Mouse (Mus musculus): ENCODE data around the gene Cdpf1. TPM values are rescaled to one million over a fixed set of nuclear protein-coding genes. Genes with fewer than 3 reads are reported as not detected.

Gene Cdpf1
- polyA plus RNA-seq, 1 experiment from 2014 or later, result 37.4 TPM

GRCm38 (mm10) chr15:85810462-85810805, 1.1 kb downstream of the Cdpf1 start:
- no peaks in the 10 kb centered on the region for H3K36me3 ChIP-seq (ENCODE audit: insufficient read depth, low read length)
- no peak overlapping the region for H3K27ac ChIP-seq (ENCODE audit: low read length)
- H3K27me3 ChIP-seq (ENCODE audit: insufficient read depth, low read length), result no peaks in the 10 kb centered on the region
- H3K9me3 ChIP-seq (ENCODE audit: low read length), result no peaks in the 10 kb centered on the region
- H3K4me3 ChIP-seq (ENCODE audit: low read length), result peak overlapping the region; percentile 66
- ATAC-seq (ENCODE audit: low FRiP score, low TSS enrichment), result no peak
- peak overlapping the region; percentile 87 for H3K9ac ChIP-seq (replicated peaks; ENCODE audit: low read length)
- WGBS, result 69% methylated on average over 5 of the region's 5 CpGs
- H3K4me1 ChIP-seq (ENCODE audit: insufficient read depth, low read length), result peaks cover 14% of the 10 kb centered on the region
- H3K4me2 ChIP-seq (replicated peaks; ENCODE audit: low read depth, low read length), result peak overlapping the region; percentile 97

- Histone ChIP-seq H3K27me3 (ENCODE audit: insufficient read depth, low read length) (no peaks in the 10 kb centered on the region), H3K27ac (ENCODE audit: low read length) (no peak overlapping the region), H3K4me1 (ENCODE audit: insufficient read depth, low read length) (peaks cover 14% of the 10 kb centered on the region), H3K4me3 (ENCODE audit: low read length) (no peak overlapping the region), H3K9ac (replicated peaks; ENCODE audit: low read length) (no peak overlapping the region), H3K36me3 (ENCODE audit: insufficient read depth, low read length) (no peaks in the 10 kb centered on the region), H3K9me3 (ENCODE audit: low read length) (no peaks in the 10 kb centered on the region), H3K4me2 (replicated peaks; ENCODE audit: low read depth, low read length) (no peak overlapping the region)
- ATAC-seq (ENCODE audit: low FRiP score, low TSS enrichment), result no peak
- 88% methylated on average over 12 of the region's 12 CpGs for WGBS
Measured at GRCm38 (mm10) chr15:85809091-85809490, 2.4 kb downstream of the Cdpf1 start.

GRCm38 (mm10) chr15:85808434-85808833, 3.1 kb downstream of the Cdpf1 start:
- no peak for ATAC-seq (ENCODE audit: low FRiP score, low TSS enrichment)
- H3K4me3 ChIP-seq (ENCODE audit: low read length), result no peak overlapping the region

GRCm38 (mm10) chr15:85808031-85808430, 3.5 kb downstream of the Cdpf1 start:
- 79% methylated on average over 6 of the region's 6 CpGs for WGBS

More at GRCm38 (mm10) chr15:85808434-85808833, 3.1 kb downstream of the Cdpf1 start:
- H3K9me3 ChIP-seq (ENCODE audit: low read length), result no peaks in the 10 kb centered on the region
- H3K36me3 ChIP-seq (ENCODE audit: insufficient read depth, low read length), result no peaks in the 10 kb centered on the region
- H3K27me3 ChIP-seq (ENCODE audit: insufficient read depth, low read length), result no peaks in the 10 kb centered on the region
- H3K27ac ChIP-seq (ENCODE audit: low read length), result no peak overlapping the region
- 59% methylated on average over 8 of the region's 8 CpGs for WGBS
- H3K9ac ChIP-seq (replicated peaks; ENCODE audit: low read length), result no peak overlapping the region
- peaks cover 14% of the 10 kb centered on the region for H3K4me1 ChIP-seq (ENCODE audit: insufficient read depth, low read length)
- no peak overlapping the region for H3K4me2 ChIP-seq (replicated peaks; ENCODE audit: low read depth, low read length)

GRCm38 (mm10) chr15:85807404-85807803, 4.1 kb downstream of the Cdpf1 start:
- Histone ChIP-seq H3K4me3 (ENCODE audit: low read length) (no peak overlapping the region), H3K36me3 (ENCODE audit: insufficient read depth, low read length) (no peaks in the 10 kb centered on the region), H3K9me3 (ENCODE audit: low read length) (no peaks in the 10 kb centered on the region), H3K4me2 (replicated peaks; ENCODE audit: low read depth, low read length) (no peak overlapping the region), H3K9ac (replicated peaks; ENCODE audit: low read length) (no peak overlapping the region), H3K27me3 (ENCODE audit: insufficient read depth, low read length) (no peaks in the 10 kb centered on the region), H3K27ac (ENCODE audit: low read length) (no peak overlapping the region), H3K4me1 (ENCODE audit: insufficient read depth, low read length) (peaks cover 14% of the 10 kb centered on the region)
- ATAC-seq (ENCODE audit: low FRiP score, low TSS enrichment), result no peak
- 85% methylated on average over 4 of the region's 4 CpGs for WGBS

More at GRCm38 (mm10) chr15:85808031-85808430, 3.5 kb downstream of the Cdpf1 start:
- Histone ChIP-seq H3K9ac (replicated peaks; ENCODE audit: low read length) (no peak overlapping the region), H3K4me1 (ENCODE audit: insufficient read depth, low read length) (peaks cover 14% of the 10 kb centered on the region), H3K4me3 (ENCODE audit: low read length) (no peak overlapping the region), H3K9me3 (ENCODE audit: low read length) (no peaks in the 10 kb centered on the region), H3K27me3 (ENCODE audit: insufficient read depth, low read length) (no peaks in the 10 kb centered on the region), H3K27ac (ENCODE audit: low read length) (no peak overlapping the region), H3K36me3 (ENCODE audit: insufficient read depth, low read length) (no peaks in the 10 kb centered on the region), H3K4me2 (replicated peaks; ENCODE audit: low read depth, low read length) (no peak overlapping the region)
- no peak for ATAC-seq (ENCODE audit: low FRiP score, low TSS enrichment)

- Histone ChIP-seq H3K27ac (ENCODE audit: low read length) (no peak overlapping the region), H3K9me3 (ENCODE audit: low read length) (no peaks in the 10 kb centered on the region), H3K36me3 (ENCODE audit: insufficient read depth, low read length) (no peaks in the 10 kb centered on the region), H3K4me3 (ENCODE audit: low read length) (no peak overlapping the region), H3K9ac (replicated peaks; ENCODE audit: low read length) (no peak overlapping the region), H3K4me2 (replicated peaks; ENCODE audit: low read depth, low read length) (no peak overlapping the region), H3K27me3 (ENCODE audit: insufficient read depth, low read length) (no peaks in the 10 kb centered on the region), H3K4me1 (ENCODE audit: insufficient read depth, low read length) (peaks cover 11% of the 10 kb centered on the region)
- ATAC-seq (ENCODE audit: low FRiP score, low TSS enrichment), result no peak
- WGBS, result 61% methylated on average over 4 of the region's 4 CpGs
Measured at GRCm38 (mm10) chr15:85806886-85807285, 4.6 kb downstream of the Cdpf1 start.

GRCm38 (mm10) chr15:85802931-85803330, 8.6 kb downstream of the Cdpf1 start:
- Histone ChIP-seq H3K4me3 (ENCODE audit: low read length) (no peak overlapping the region), H3K27ac (ENCODE audit: low read length) (no peak overlapping the region), H3K36me3 (ENCODE audit: insufficient read depth, low read length) (no peaks in the 10 kb centered on the region), H3K9ac (replicated peaks; ENCODE audit: low read length) (no peak overlapping the region), H3K4me2 (replicated peaks; ENCODE audit: low read depth, low read length) (no peak overlapping the region), H3K27me3 (ENCODE audit: insufficient read depth, low read length) (no peaks in the 10 kb centered on the region), H3K9me3 (ENCODE audit: low read length) (no peaks in the 10 kb centered on the region), H3K4me1 (ENCODE audit: insufficient read depth, low read length) (no peaks in the 10 kb centered on the region)
- 89% methylated on average over 2 of the region's 2 CpGs for WGBS
- no peak for ATAC-seq (ENCODE audit: low FRiP score, low TSS enrichment)

- H3K4me3 ChIP-seq (ENCODE audit: low read length), result no peak overlapping the region
- no peaks in the 10 kb centered on the region for H3K36me3 ChIP-seq (ENCODE audit: insufficient read depth, low read length)
- no peaks in the 10 kb centered on the region for H3K9me3 ChIP-seq (ENCODE audit: low read length)
- WGBS, result 94% methylated on average over 8 of the region's 8 CpGs
- H3K4me1 ChIP-seq (ENCODE audit: insufficient read depth, low read length), result no peaks in the 10 kb centered on the region
- no peak overlapping the region for H3K4me2 ChIP-seq (replicated peaks; ENCODE audit: low read depth, low read length)
- ATAC-seq (ENCODE audit: low FRiP score, low TSS enrichment), result no peak
- no peak overlapping the region for H3K27ac ChIP-seq (ENCODE audit: low read length)
- H3K27me3 ChIP-seq (ENCODE audit: insufficient read depth, low read length), result no peaks in the 10 kb centered on the region
- H3K9ac ChIP-seq (replicated peaks; ENCODE audit: low read length), result no peak overlapping the region
Measured at GRCm38 (mm10) chr15:85798676-85799075, 12.8 kb downstream of the Cdpf1 start.

- Histone ChIP-seq H3K27me3 (ENCODE audit: insufficient read depth, low read length) (no peaks in the 10 kb centered on the region), H3K4me2 (replicated peaks; ENCODE audit: low read depth, low read length) (no peak overlapping the region), H3K4me3 (ENCODE audit: low read length) (no peak overlapping the region), H3K4me1 (ENCODE audit: insufficient read depth, low read length) (no peaks in the 10 kb centered on the region), H3K9me3 (ENCODE audit: low read length) (no peaks in the 10 kb centered on the region), H3K9ac (replicated peaks; ENCODE audit: low read length) (no peak overlapping the region), H3K36me3 (ENCODE audit: insufficient read depth, low read length) (no peaks in the 10 kb centered on the region), H3K27ac (ENCODE audit: low read length) (no peak overlapping the region)
- ATAC-seq (ENCODE audit: low FRiP score, low TSS enrichment), result no peak
- WGBS, result 76% methylated on average over 6 of the region's 6 CpGs
Measured at GRCm38 (mm10) chr15:85795516-85795915, 16.0 kb downstream of the Cdpf1 start.

GRCm38 (mm10) chr15:85792819-85793218, 18.7 kb downstream of the Cdpf1 start:
- Histone ChIP-seq H3K4me1 (ENCODE audit: insufficient read depth, low read length) (peaks cover 4% of the 10 kb centered on the region), H3K4me2 (replicated peaks; ENCODE audit: low read depth, low read length) (no peak overlapping the region), H3K9ac (replicated peaks; ENCODE audit: low read length) (no peak overlapping the region), H3K9me3 (ENCODE audit: low read length) (no peaks in the 10 kb centered on the region), H3K4me3 (ENCODE audit: low read length) (no peak overlapping the region), H3K27me3 (ENCODE audit: insufficient read depth, low read length) (no peaks in the 10 kb centered on the region), H3K36me3 (ENCODE audit: insufficient read depth, low read length) (no peaks in the 10 kb centered on the region), H3K27ac (ENCODE audit: low read length) (no peak overlapping the region)
- no peak for ATAC-seq (ENCODE audit: low FRiP score, low TSS enrichment)
- 86% methylated on average over 1 of the region's 1 CpGs for WGBS

All from kidney, embryonic 16.5 days (tissue).